Mouse (Mus musculus) megakaryocyte, embryonic 14.5 days (primary cell): ENCODE data around the gene Rnf169. TPM values are rescaled to one million over a fixed set of nuclear protein-coding genes. Genes with fewer than 3 reads are reported as not detected.

ENCODE experiments used
- H3K27me3 ChIP-seq: replicated peaks from 2 replicates; pipeline ENCODE3; 2012; ENCODE audit warnings: inconsistent platforms
- H3K36me3 ChIP-seq: replicated peaks from 2 replicates; pipeline ENCODE3; 2012; ENCODE audit warnings: low read length, inconsistent platforms, mixed read lengths
- H3K4me1 ChIP-seq: 2 replicates; pipeline ENCODE4 v1.6.1; 2012; ENCODE audit warnings: inconsistent platforms
- H3K4me3 ChIP-seq: replicated peaks from 2 replicates; pipeline ENCODE3; 2012; ENCODE audit warnings: moderate library complexity, mild to moderate bottlenecking, inconsistent platforms
- H3K9me3 ChIP-seq: 2 replicates; pipeline ENCODE4 v1.6.1; 2012; ENCODE audit warnings: inconsistent platforms
- FLI1 ChIP-seq: IDR thresholded peaks from 2 replicates; pipeline ENCODE4 v1.6.1; 2012; ENCODE audit warnings: low read length, inconsistent platforms, mixed read lengths
- GATA1 ChIP-seq: IDR thresholded peaks from 3 replicates; pipeline ENCODE4 v1.6.1; 2012; ENCODE audit warnings: mixed read lengths, low read length, inconsistent platforms, borderline replicate concordance
- polyA plus RNA-seq: library from polyadenylated mRNA; stranded (reverse); fragments of >175 nt; gene quantifications from 2 replicates; pipeline ENCODE4 v1.2.3, GENCODE M21; 2012; ENCODE audit warnings: low replicate concordance; ENCODE audit not compliant: insufficient read depth

The Rnf169 gene
- polyA plus RNA-seq, 1 experiment, result 0.87 TPM

GRCm38 (mm10) chr7:99902918-99903665, 77.2 kb downstream of the Rnf169 start:
- Histone ChIP-seq H3K36me3 (no peaks in the 10 kb centered on the region), H3K4me3 (no peak overlapping the region), H3K27me3 (peaks cover 73% of the 10 kb centered on the region), H3K4me1 (peaks cover 13% of the 10 kb centered on the region), H3K9me3 (no peaks in the 10 kb centered on the region)
- TF ChIP-seq FLI1, result no peak
- TF ChIP-seq GATA1, result no peak

GRCm38 (mm10) chr7:99902208-99902607, 78.0 kb downstream of the Rnf169 start:
- TF ChIP-seq GATA1, result no peak
- no peak for TF ChIP-seq FLI1
- no peaks in the 10 kb centered on the region for H3K9me3 ChIP-seq
- peaks cover 73% of the 10 kb centered on the region for H3K27me3 ChIP-seq
- no peak overlapping the region for H3K4me3 ChIP-seq
- no peaks in the 10 kb centered on the region for H3K36me3 ChIP-seq
- peaks cover 10% of the 10 kb centered on the region for H3K4me1 ChIP-seq

- Histone ChIP-seq H3K4me1 (0 out of 2 replicates have a peak, but pooled peaks cover 1% of the 10 kb centered on the region), H3K27me3 (peaks cover 55% of the 10 kb centered on the region), H3K36me3 (no peaks in the 10 kb centered on the region), H3K9me3 (no peaks in the 10 kb centered on the region), H3K4me3 (no peak overlapping the region)
- TF ChIP-seq GATA1 (no peak), FLI1 (no peak)
Observed at GRCm38 (mm10) chr7:99896905-99897304, 83.3 kb downstream of the Rnf169 start.

- Histone ChIP-seq H3K36me3 (no peaks in the 10 kb centered on the region), H3K4me3 (no peak overlapping the region), H3K27me3 (peaks cover 41% of the 10 kb centered on the region), H3K4me1 (peaks cover 15% of the 10 kb centered on the region), H3K9me3 (no peaks in the 10 kb centered on the region)
- no peak for TF ChIP-seq FLI1
- no peak for TF ChIP-seq GATA1
Observed at GRCm38 (mm10) chr7:99894478-99894877, 85.8 kb downstream of the Rnf169 start.

GRCm38 (mm10) chr7:99893967-99894366, 86.3 kb downstream of the Rnf169 start:
- no peaks in the 10 kb centered on the region for H3K9me3 ChIP-seq
- no peak overlapping the region for H3K4me3 ChIP-seq
- H3K27me3 ChIP-seq, result peaks cover 40% of the 10 kb centered on the region
- no peaks in the 10 kb centered on the region for H3K36me3 ChIP-seq
- peaks cover 20% of the 10 kb centered on the region for H3K4me1 ChIP-seq
- no peak for TF ChIP-seq GATA1
- no peak for TF ChIP-seq FLI1

- Histone ChIP-seq H3K4me1 (peaks cover 31% of the 10 kb centered on the region), H3K36me3 (no peaks in the 10 kb centered on the region), H3K27me3 (peaks cover 31% of the 10 kb centered on the region), H3K4me3 (no peak overlapping the region), H3K9me3 (no peaks in the 10 kb centered on the region)
- TF ChIP-seq FLI1 (no peak), GATA1 (no peak)
Observed at GRCm38 (mm10) chr7:99892351-99892750, 87.9 kb downstream of the Rnf169 start.

GRCm38 (mm10) chr7:99891471-99891870, 88.8 kb downstream of the Rnf169 start:
- Histone ChIP-seq H3K9me3 (no peaks in the 10 kb centered on the region), H3K4me3 (no peak overlapping the region), H3K4me1 (peaks cover 34% of the 10 kb centered on the region), H3K36me3 (no peaks in the 10 kb centered on the region), H3K27me3 (peaks cover 25% of the 10 kb centered on the region)
- TF ChIP-seq FLI1 (no peak), GATA1 (no peak)

GRCm38 (mm10) chr7:99890168-99890755, 90.0 kb downstream of the Rnf169 start:
- no peaks in the 10 kb centered on the region for H3K9me3 ChIP-seq
- H3K4me1 ChIP-seq, result peaks cover 34% of the 10 kb centered on the region
- peaks cover 34% of the 10 kb centered on the region for H3K27me3 ChIP-seq
- TF ChIP-seq FLI1 (no peak), GATA1 (no peak)
- no peaks in the 10 kb centered on the region for H3K36me3 ChIP-seq
- no peak overlapping the region for H3K4me3 ChIP-seq

GRCm38 (mm10) chr7:99889175-99889880, 90.9 kb downstream of the Rnf169 start:
- Histone ChIP-seq H3K36me3 (no peaks in the 10 kb centered on the region), H3K4me3 (peak overlapping the region; percentile 77), H3K4me1 (peaks cover 34% of the 10 kb centered on the region), H3K9me3 (no peaks in the 10 kb centered on the region), H3K27me3 (peaks cover 37% of the 10 kb centered on the region)
- TF ChIP-seq FLI1, result no peak
- no peak for TF ChIP-seq GATA1

- Histone ChIP-seq H3K4me1 (peaks cover 34% of the 10 kb centered on the region), H3K4me3 (no peak overlapping the region), H3K27me3 (peaks cover 34% of the 10 kb centered on the region), H3K36me3 (no peaks in the 10 kb centered on the region), H3K9me3 (no peaks in the 10 kb centered on the region)
- TF ChIP-seq GATA1 (no peak), FLI1 (no peak)
Observed at GRCm38 (mm10) chr7:99887743-99888142, 92.5 kb downstream of the Rnf169 start.
